Mouse (Mus musculus) embryonic facial prominence, embryonic 11.5 days (tissue): ENCODE results near the gene Iqsec1. TPM values are rescaled to one million over a fixed set of nuclear protein-coding genes. Genes with fewer than 3 reads are reported as not detected.
A peak's percentile ranks its signal among the peaks of the same experiment; 100 is the strongest.

Experiments
- ATAC-seq: fragments of 200-750 bp; cut with Nextera tagmentation; replicated peaks from 2 replicates; pipeline ENCODE4 v1.8.0; 2017; ENCODE audit warnings: low read depth; ENCODE audit not compliant: insufficient number of reproducible peaks, low FRiP score, low TSS enrichment
- DNase-seq: peaks from one replicate; pipeline ENCODE4 v3.0.0-alpha.2; 2015; ENCODE audit warnings: low spot score
- H3K27ac ChIP-seq: fragments of 300-500 bp; sonication (generic); replicated peaks from 2 replicates; pipeline ENCODE4 v1.5.1; 2014; ENCODE audit warnings: mild to moderate bottlenecking, low read depth, low read length, control low read depth
- H3K27me3 ChIP-seq: fragments of 300-500 bp; sonication (generic); 2 replicates; pipeline ENCODE4 v1.6.1; 2014; ENCODE audit warnings: mild to moderate bottlenecking, low read length, moderate library complexity, mixed read lengths; ENCODE audit not compliant: control insufficient read depth, insufficient read depth
- H3K36me3 ChIP-seq: fragments of 300-500 bp; sonication (generic); replicated peaks from 2 replicates; pipeline ENCODE4 v1.6.1; 2014; ENCODE audit warnings: low read depth, mild to moderate bottlenecking, low read length, moderate library complexity, mixed read lengths; ENCODE audit not compliant: control insufficient read depth, insufficient read depth
- H3K4me1 ChIP-seq: fragments of 300-500 bp; sonication (generic); 2 replicates; pipeline ENCODE4 v1.6.1; 2014; ENCODE audit warnings: low read length, mixed read lengths; ENCODE audit not compliant: control insufficient read depth, insufficient read depth
- H3K4me2 ChIP-seq: fragments of 300-500 bp; sonication (generic); 2 replicates; pipeline ENCODE4 v1.6.1; 2014; ENCODE audit warnings: low read depth, mild to moderate bottlenecking, control low read depth, low read length, moderate library complexity
- H3K4me3 ChIP-seq: fragments of 300-500 bp; sonication (generic); 2 replicates; pipeline ENCODE4 v1.5.1; 2014; ENCODE audit warnings: low read depth, low read length, control low read depth
- H3K9ac ChIP-seq: fragments of 300-500 bp; sonication (generic); replicated peaks from 2 replicates; pipeline ENCODE4 v1.6.1; 2014; ENCODE audit warnings: mild to moderate bottlenecking, control low read depth, low read length
- H3K9me3 ChIP-seq: fragments of 300-500 bp; sonication (generic); replicated peaks from 2 replicates; pipeline ENCODE4 v1.6.1; 2016; ENCODE audit warnings: mild to moderate bottlenecking, low read length, inconsistent platforms, mixed read lengths; ENCODE audit not compliant: control insufficient read depth
- WGBS: fragments of 180-500 bp; shearing (Covaris S2); extraction: QIAGEN DNeasy Blood & Tissue Kit; methylation state at CpG from one replicate; pipeline ENCODE4 v1.1.7; 2014; 5-methylcytosine and 5-hydroxymethylcytosine counted together
- polyA plus RNA-seq: library from polyadenylated mRNA; unstranded; fragments of >200 nt; fragmentation: Nextera tagmentation; extraction: Ambion mirVana; gene quantifications from 2 replicates; pipeline ENCODE4 v1.2.1, GENCODE M21; 2014

Gene Iqsec1
- polyA plus RNA-seq, 1 experiment from 2014 or later, result 6.1 TPM

DNA sequence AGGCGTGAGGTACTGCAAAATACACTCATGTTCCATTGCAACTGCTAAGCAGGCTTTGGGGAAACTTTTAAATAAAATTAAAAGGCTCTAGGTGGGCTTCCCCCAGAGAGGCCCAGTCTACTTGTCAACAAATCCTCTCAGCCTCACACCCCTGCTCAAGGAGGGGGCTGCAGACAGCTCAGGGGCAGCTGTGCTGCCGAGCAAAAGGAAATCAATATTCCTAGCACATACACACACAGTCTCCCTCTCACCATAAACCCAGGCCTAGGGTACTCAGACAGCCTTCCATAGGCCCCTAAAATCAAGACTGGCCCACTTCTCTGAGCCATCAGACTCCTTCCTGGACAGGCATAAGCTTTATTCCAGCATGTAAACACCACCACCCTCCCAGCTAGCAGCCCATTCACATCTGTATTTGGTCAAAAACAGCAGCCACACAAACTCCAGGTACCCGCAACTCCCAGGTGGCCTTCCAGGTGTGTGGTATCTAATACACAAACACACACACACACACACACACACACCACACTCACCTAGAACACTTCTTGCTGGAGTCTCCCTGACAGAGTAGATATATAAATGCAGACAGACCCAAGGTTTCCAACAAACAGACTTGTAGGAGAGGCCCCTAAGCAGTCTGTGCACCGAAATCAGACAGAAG is 273.1 kb downstream of the Iqsec1 start:
- Histone ChIP-seq H3K27me3 (no peaks in the 10 kb centered on the region), H3K9me3 (no peaks in the 10 kb centered on the region), H3K4me1 (peaks cover 8% of the 10 kb centered on the region; the same call in 1 of the 2 replicates), H3K36me3 (no peaks in the 10 kb centered on the region), H3K4me3 (peak overlapping the region; percentile 68), H3K9ac (peak overlapping the region; percentile 39), H3K27ac (no peak overlapping the region; the same call in 1 of the 2 replicates), H3K4me2 (peak overlapping the region; percentile 83)
- no peak for ATAC-seq
- DNase-seq, result no peak
- 53% methylated on average over 4 of the region's 4 CpGs for WGBS

- H3K27me3 ChIP-seq, result no peaks in the 10 kb centered on the region
- no peak overlapping the region for H3K27ac ChIP-seq
- no peaks in the 10 kb centered on the region for H3K9me3 ChIP-seq
- no peak for DNase-seq
- no peaks in the 10 kb centered on the region for H3K36me3 ChIP-seq
- no peak overlapping the region for H3K4me3 ChIP-seq
- WGBS, result 56% methylated on average over 3 of the region's 3 CpGs
- H3K4me1 ChIP-seq, result peaks cover 8% of the 10 kb centered on the region; the same call in 1 of the 2 replicates
- no peak for ATAC-seq
- no peak overlapping the region for H3K4me2 ChIP-seq
- no peak overlapping the region for H3K9ac ChIP-seq
Measured at GRCm38 (mm10) chr6:90713650-90714049, 274.8 kb downstream of the Iqsec1 start.

DNA sequence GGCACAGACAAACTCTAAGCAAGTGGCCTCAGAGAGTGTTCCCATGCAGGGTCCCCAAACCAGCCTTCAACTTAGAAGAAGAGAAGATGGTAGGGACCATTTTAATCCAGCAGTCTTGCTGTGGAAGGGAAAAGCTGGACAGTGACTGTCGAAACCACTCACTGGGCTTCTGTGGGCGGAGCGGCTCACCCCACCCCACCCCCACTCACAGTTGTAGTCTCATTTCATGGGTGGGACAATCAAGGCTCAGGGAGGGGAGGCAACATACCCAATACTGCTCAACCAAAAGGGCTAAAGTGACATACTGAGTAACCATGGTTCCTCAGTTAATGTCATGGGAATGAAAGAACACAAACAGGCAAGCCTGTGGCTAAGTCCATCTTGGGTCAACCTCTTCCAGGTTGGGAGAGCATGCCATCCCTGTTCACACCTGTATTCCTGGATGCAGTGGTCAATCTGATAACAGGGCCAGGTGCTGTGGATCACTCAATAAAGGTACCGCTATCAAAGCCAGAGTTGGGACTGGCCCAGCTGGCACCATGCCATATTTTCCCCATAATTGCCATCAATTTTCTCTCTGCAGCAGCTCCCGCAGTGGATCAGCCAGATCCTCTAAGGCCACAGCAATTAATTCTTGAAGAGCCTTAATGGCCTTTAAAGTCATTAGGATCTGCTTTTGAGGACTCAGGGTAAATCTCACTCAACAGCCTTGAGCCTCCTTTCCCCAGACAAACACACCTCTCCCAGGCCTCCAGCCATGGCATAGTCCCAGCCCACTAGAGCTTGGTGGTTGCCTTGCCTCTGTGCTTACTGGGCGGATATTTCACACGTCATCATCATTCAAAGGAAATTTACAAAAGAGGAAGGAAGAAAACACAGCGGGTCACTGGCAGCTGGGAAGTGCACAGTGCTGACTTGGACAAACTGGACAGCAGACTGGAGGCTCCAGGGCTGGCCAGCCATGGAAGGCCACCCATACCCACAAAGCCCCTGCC is 275.7 kb downstream of the Iqsec1 start:
- H3K27ac ChIP-seq, result no peak overlapping the region

GRCm38 (mm10) chr6:90712063-90712462 is 276.4 kb downstream of the Iqsec1 start:
- Histone ChIP-seq H3K27ac (0 out of 2 replicates have a peak overlapping the region, but pooled peaks have one; percentile 13), H3K9me3 (no peaks in the 10 kb centered on the region), H3K27me3 (no peaks in the 10 kb centered on the region), H3K4me2 (no peak overlapping the region), H3K4me3 (no peak overlapping the region), H3K36me3 (no peaks in the 10 kb centered on the region), H3K9ac (no peak overlapping the region; the same call in 1 of the 2 replicates), H3K4me1 (peaks cover 8% of the 10 kb centered on the region; the same call in 1 of the 2 replicates)
- 63% methylated on average over 3 of the region's 3 CpGs for WGBS
- no peak for DNase-seq
- no peak for ATAC-seq

More for the DNA sequence above, 275.7 kb downstream of the Iqsec1 start:
- Histone ChIP-seq H3K9ac (no peak overlapping the region), H3K4me2 (no peak overlapping the region), H3K4me3 (no peak overlapping the region), H3K36me3 (no peaks in the 10 kb centered on the region), H3K27me3 (no peaks in the 10 kb centered on the region), H3K4me1 (peaks cover 8% of the 10 kb centered on the region; the same call in 1 of the 2 replicates), H3K9me3 (no peaks in the 10 kb centered on the region)
- no peak for ATAC-seq
- no peak for DNase-seq
- 74% methylated on average over 8 of the region's 8 CpGs for WGBS

DNA sequence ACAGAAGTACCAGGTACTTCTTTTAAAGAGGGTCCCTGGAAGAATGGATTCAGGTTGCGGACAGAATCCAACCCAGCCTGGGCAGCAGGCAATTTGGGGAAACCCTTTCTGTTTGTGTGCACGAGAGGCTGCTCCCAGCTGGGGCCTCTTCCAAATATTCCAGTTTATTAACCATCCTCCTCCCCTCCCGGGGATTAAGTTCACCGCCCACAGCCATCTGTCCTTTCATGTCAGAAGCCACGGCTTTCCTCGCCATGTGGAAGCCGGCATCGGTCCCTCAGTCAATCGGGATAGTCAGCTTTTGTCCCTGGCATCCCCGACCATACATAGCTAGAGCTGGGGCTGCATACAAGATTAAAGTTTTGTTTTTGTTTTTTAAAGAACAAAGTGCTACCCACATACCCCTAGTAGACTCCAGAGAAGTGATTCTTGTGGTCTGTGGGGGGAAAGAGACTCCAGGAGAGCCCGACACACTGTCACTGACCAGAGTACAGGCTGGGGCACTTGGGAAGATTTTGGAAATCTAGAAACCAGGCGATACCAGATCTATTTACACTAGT is 276.9 kb downstream of the Iqsec1 start:
- H3K9me3 ChIP-seq, result no peaks in the 10 kb centered on the region
- ATAC-seq, result no peak
- no peak for DNase-seq
- peaks cover 8% of the 10 kb centered on the region; the same call in 1 of the 2 replicates for H3K4me1 ChIP-seq
- H3K9ac ChIP-seq, result no peak overlapping the region; the same call in 1 of the 2 replicates
- 0 out of 2 replicates have a peak overlapping the region, but pooled peaks have one; percentile 13 for H3K27ac ChIP-seq
- no peak overlapping the region; the same call in 1 of the 2 replicates for H3K4me2 ChIP-seq
- H3K4me3 ChIP-seq, result no peak overlapping the region
- H3K36me3 ChIP-seq, result no peaks in the 10 kb centered on the region
- 55% methylated on average over 12 of the region's 12 CpGs for WGBS
- no peaks in the 10 kb centered on the region for H3K27me3 ChIP-seq

GRCm38 (mm10) chr6:90710778-90711177 is 277.7 kb downstream of the Iqsec1 start:
- Histone ChIP-seq H3K27ac (no peak overlapping the region), H3K4me3 (no peak overlapping the region), H3K4me1 (peaks cover 8% of the 10 kb centered on the region; the same call in 1 of the 2 replicates), H3K36me3 (no peaks in the 10 kb centered on the region), H3K9ac (no peak overlapping the region), H3K27me3 (no peaks in the 10 kb centered on the region), H3K4me2 (no peak overlapping the region), H3K9me3 (no peaks in the 10 kb centered on the region)
- no peak for DNase-seq
- ATAC-seq, result no peak
- WGBS, result 80% methylated on average over 5 of the region's 5 CpGs

GRCm38 (mm10) chr6:90709929-90710777 is 278.3 kb downstream of the Iqsec1 start:
- Histone ChIP-seq H3K27me3 (no peaks in the 10 kb centered on the region), H3K4me1 (peaks cover 5% of the 10 kb centered on the region; the same call in 1 of the 2 replicates), H3K9me3 (no peaks in the 10 kb centered on the region), H3K27ac (no peak overlapping the region), H3K9ac (no peak overlapping the region), H3K4me3 (no peak overlapping the region), H3K4me2 (no peak overlapping the region), H3K36me3 (no peaks in the 10 kb centered on the region)
- DNase-seq, result no peak
- 84% methylated on average over 9 of the region's 9 CpGs for WGBS
- ATAC-seq, result no peak
